Mouse (Mus musculus): ENCODE data around the gene Naaladl2. TPM values are rescaled to one million over a fixed set of nuclear protein-coding genes. Genes with fewer than 3 reads are reported as not detected.
A peak's percentile ranks its signal among the peaks of the same experiment; 100 is the strongest.

Naaladl2 gene
- 2.4 and 2.9 TPM in 2 replicates for polyA plus RNA-seq (2015; fragmentation: Nextera tagmentation; extraction: Ambion mirVana)

DNA sequence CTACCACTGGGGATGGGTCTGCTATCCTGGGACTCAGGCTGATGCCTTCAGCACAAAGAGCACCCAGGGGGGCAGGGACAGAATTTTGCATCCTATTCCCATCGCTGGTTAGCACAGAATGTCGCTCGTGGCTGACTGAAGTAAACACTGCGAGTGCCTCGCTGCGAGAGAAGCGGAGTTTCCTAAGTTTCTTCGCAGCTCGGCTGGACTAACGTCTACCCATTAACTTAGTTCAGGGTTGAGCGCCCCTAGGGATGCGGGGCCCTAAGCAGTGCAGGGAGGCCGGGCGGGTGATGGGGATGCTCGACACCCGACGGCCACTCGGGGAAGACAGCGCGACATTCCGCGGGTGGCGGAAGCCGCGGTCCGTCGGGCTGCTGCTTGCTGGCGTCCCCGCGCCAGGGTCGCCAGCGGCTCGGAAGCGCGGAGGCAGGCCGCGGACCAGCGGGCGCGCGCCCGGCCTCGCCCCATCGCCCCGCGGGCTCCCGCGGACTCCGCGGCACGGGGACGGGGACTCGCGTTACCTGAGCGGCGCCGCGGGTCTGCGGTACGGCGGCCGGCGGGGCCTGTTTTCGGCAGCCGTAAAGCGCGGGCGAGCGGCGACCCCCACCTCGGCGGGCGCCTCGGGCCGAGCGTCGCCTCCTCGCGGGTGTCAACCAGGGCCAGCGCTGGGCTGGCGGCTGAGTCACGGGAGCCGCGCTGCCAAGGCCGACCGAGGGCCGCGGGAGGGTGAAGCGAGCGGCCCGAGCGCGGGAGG lies at the start of gene Naaladl2:
Gene Naaladl2, minus strand, starts transcription at position 707 of the 757 bp plus-strand sequence.
- under 1% methylated on average over 93 of the region's 93 CpGs for WGBS
- H3K4me1 ChIP-seq, result peaks cover 6% of the 10 kb centered on the region; the same call in 1 of the 2 replicates
- ATAC-seq (ENCODE audit: extremely low read depth, insufficient number of reproducible peaks, low FRiP score, low TSS enrichment), result no peak; the same call in 1 of the 2 replicates
- peak within 1 kb of the TSS; percentile 72 for H3K27ac ChIP-seq (replicated peaks)
- no peaks in the 10 kb centered on the region; the same call in 1 of the 2 replicates for H3K27me3 ChIP-seq (replicated peaks)
- peak within 1 kb of the TSS; percentile 80 for H3K4me3 ChIP-seq
- H3K36me3 ChIP-seq, result no peaks in the 10 kb centered on the region
- H3K4me2 ChIP-seq, result peak within 1 kb of the TSS; percentile 72
- peak within 1 kb of the TSS; percentile 85 for H3K9ac ChIP-seq
- no peaks in the 10 kb centered on the region for H3K9me3 ChIP-seq

DNA sequence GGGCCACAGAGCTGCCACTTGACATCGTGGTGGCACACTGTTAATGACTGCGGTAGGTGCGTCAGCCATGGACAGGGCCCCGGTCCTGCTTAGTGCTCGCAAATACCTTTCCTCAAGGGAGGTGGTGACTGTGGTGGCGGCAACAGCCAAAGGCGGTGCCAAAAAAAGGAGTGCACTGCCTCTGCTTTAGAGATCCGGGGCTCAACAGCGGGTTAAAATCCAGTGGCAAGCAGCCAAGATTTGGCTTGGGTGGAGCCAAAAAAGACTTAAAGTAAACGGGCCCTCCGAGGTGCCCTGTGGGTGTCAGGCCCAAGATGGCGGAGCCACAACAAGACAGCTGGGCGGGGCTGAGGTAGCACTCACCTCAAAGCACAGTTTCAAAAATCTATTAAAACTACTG lies 7.7 kb upstream of the Naaladl2 start:
- no peak overlapping the region for H3K4me3 ChIP-seq
- no peaks in the 10 kb centered on the region for H3K4me1 ChIP-seq
- no peaks in the 10 kb centered on the region for H3K27me3 ChIP-seq (replicated peaks)
- 88% methylated on average over 13 of the region's 13 CpGs for WGBS
- peaks cover 35% of the 10 kb centered on the region for H3K9me3 ChIP-seq
- no peak for ATAC-seq (ENCODE audit: extremely low read depth, insufficient number of reproducible peaks, low FRiP score, low TSS enrichment)
- H3K4me2 ChIP-seq, result no peak overlapping the region
- H3K9ac ChIP-seq, result no peak overlapping the region
- no peak overlapping the region for H3K27ac ChIP-seq (replicated peaks)
- no peaks in the 10 kb centered on the region for H3K36me3 ChIP-seq

DNA sequence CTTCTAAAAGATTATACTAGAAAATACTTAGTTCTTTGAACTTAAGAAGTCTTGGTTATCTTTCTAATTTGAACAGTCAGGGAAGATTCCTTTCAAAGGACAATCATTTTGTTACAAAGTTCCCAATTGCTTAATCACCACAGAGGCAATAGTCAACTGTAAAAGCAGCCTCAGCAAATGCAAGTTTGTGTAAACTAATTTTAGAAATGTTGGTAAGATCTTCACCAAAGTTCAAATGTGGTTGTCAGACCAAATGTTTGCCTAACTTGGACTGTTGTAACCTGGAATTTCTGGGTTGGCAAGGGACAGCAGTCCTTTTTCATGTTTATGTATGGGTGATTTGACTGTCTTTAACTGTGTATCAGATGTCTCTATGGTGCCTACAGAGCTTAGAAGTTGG lies 3.2 kb upstream of the Naaladl2 start:
- H3K9me3 ChIP-seq, result peaks cover 17% of the 10 kb centered on the region
- H3K9ac ChIP-seq, result no peak overlapping the region
- no peak overlapping the region for H3K4me2 ChIP-seq
- H3K4me3 ChIP-seq, result no peak overlapping the region
- no peak overlapping the region for H3K27ac ChIP-seq (replicated peaks)
- peaks cover 6% of the 10 kb centered on the region; the same call in 1 of the 2 replicates for H3K4me1 ChIP-seq
- no peaks in the 10 kb centered on the region for H3K36me3 ChIP-seq
- ATAC-seq (ENCODE audit: extremely low read depth, insufficient number of reproducible peaks, low FRiP score, low TSS enrichment), result no peak
- no peaks in the 10 kb centered on the region; the same call in 1 of the 2 replicates for H3K27me3 ChIP-seq (replicated peaks)

DNA sequence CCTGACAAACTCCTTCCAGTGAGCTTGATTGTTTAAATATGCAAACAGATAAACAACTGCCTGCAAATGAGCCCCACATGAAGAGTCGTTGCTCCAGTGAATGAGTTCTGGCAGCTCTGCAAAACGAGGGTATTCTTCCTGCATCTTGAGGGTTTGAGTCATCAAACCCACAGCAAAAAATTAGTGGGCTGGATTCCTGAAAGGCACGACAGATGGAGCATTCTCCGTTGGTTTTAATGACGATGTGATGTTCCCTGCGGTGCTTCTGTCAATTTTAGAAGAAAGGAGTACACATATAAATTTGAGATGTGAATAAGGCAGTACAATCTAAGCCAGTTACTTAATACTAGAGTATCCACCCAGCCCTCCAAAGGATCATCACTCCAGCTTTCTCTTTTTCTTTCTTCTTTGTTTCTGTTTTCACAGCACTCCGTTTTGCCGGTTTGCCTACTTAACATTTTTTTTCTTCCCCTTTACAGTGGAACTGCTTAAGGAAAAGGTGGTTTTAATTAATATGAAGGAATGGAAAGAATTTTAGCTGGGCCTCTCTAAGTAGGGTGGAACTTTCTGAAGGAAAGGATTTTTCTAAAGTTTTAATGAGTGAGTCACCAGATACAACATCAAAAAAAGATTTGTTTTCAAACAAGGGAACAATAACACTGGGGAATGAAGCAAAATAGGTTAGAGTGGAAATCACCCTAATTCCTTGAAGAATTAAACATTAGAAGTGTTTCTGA lies 1.1 kb upstream of the Naaladl2 start:
- Histone ChIP-seq H3K9me3 (peaks cover 10% of the 10 kb centered on the region), H3K27me3 (replicated peaks) (no peaks in the 10 kb centered on the region; the same call in 1 of the 2 replicates), H3K27ac (replicated peaks) (no peak overlapping the region), H3K4me2 (peak overlapping the region; percentile 72), H3K4me3 (no peak overlapping the region), H3K36me3 (no peaks in the 10 kb centered on the region), H3K4me1 (peaks cover 6% of the 10 kb centered on the region; the same call in 1 of the 2 replicates), H3K9ac (no peak overlapping the region)
- ATAC-seq (ENCODE audit: extremely low read depth, insufficient number of reproducible peaks, low FRiP score, low TSS enrichment), result no peak
- WGBS, result 28% methylated on average over 8 of the region's 8 CpGs

DNA sequence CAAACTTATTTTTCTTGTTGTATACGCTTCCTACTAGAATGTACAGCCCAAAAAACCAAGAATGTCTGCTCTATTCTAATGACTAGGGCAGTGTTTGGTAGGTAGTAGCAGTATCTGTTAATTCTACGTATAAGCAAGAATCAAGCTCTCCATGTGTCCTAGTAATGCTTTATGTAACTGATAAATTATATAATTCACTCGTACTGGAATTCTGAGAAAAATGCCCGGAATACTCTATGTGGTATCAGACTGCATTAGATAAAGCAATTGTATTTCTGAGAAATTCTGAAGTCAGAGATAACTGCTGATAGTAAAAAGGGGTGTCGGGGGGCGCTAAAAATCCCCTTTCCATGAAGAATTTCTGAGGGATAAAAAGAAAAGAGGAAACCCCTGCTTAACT lies 950 bp downstream of the Naaladl2 start:
- Histone ChIP-seq H3K27ac (replicated peaks) (0 out of 2 replicates have a peak overlapping the region, but pooled peaks have one; percentile 72), H3K9ac (peak overlapping the region; percentile 85)
- 42% methylated on average over 6 of the region's 6 CpGs for WGBS

DNA sequence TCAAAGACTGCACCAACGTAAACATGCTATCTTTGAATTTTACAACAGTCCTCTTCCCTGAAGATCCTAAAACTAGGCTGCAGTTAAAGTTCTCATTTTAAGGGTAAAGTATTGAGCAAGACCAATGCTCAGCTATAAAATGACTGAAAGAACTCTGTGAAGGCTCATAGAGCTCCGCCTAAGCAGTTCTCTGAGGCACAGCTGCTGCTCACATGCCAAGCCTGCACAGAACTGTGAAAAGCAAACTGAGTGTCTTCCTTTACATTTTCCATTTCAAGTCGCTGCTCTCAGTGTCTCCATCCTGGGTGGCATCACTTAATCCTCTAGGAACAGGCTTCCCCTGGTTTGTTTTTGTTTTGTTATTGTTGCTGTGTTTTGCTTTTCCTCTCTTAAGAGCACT lies 12.2 kb downstream of the Naaladl2 start:
- Histone ChIP-seq H3K9me3 (no peaks in the 10 kb centered on the region), H3K36me3 (no peaks in the 10 kb centered on the region), H3K9ac (no peak overlapping the region), H3K4me3 (no peak overlapping the region), H3K4me1 (no peaks in the 10 kb centered on the region), H3K27me3 (replicated peaks) (no peaks in the 10 kb centered on the region), H3K4me2 (no peak overlapping the region), H3K27ac (replicated peaks) (no peak overlapping the region)
- no peak for ATAC-seq (ENCODE audit: extremely low read depth, insufficient number of reproducible peaks, low FRiP score, low TSS enrichment)
- WGBS, result 45% methylated on average over 3 of the region's 3 CpGs

More for the DNA sequence above, 950 bp downstream of the Naaladl2 start:
- Histone ChIP-seq H3K4me2 (peak overlapping the region; percentile 72), H3K36me3 (no peaks in the 10 kb centered on the region), H3K4me3 (peak overlapping the region; percentile 80), H3K9me3 (no peaks in the 10 kb centered on the region), H3K4me1 (peaks cover 6% of the 10 kb centered on the region; the same call in 1 of the 2 replicates), H3K27me3 (replicated peaks) (no peaks in the 10 kb centered on the region; the same call in 1 of the 2 replicates)
- no peak for ATAC-seq (ENCODE audit: extremely low read depth, insufficient number of reproducible peaks, low FRiP score, low TSS enrichment)

DNA sequence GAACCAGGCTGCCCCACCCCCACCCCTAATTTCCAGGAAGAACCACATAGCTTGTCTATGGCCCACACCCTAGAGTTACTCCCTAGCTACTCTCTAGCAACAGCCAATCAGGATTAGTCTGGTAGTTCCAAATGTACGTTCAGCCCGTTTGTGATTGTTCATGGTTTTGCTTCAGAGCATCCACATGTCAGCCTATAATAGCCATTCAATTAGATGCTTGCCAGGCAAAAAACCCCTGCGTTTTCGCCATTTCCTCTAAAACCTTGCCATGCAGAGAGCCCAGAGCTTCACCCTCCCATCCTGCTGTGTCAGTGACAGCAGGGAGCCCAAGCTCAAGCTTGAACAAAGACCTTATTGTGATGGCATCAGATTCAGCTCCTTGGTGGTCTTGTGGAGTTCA lies 16.2 kb downstream of the Naaladl2 start:
- H3K4me3 ChIP-seq, result no peak overlapping the region
- no peaks in the 10 kb centered on the region for H3K9me3 ChIP-seq
- H3K27ac ChIP-seq (replicated peaks), result no peak overlapping the region
- no peaks in the 10 kb centered on the region for H3K36me3 ChIP-seq
- H3K9ac ChIP-seq, result no peak overlapping the region
- no peaks in the 10 kb centered on the region for H3K27me3 ChIP-seq (replicated peaks)
- H3K4me1 ChIP-seq, result peaks cover 9% of the 10 kb centered on the region
- 53% methylated on average over 4 of the region's 4 CpGs for WGBS
- H3K4me2 ChIP-seq, result no peak overlapping the region
- no peak for ATAC-seq (ENCODE audit: extremely low read depth, insufficient number of reproducible peaks, low FRiP score, low TSS enrichment)

DNA sequence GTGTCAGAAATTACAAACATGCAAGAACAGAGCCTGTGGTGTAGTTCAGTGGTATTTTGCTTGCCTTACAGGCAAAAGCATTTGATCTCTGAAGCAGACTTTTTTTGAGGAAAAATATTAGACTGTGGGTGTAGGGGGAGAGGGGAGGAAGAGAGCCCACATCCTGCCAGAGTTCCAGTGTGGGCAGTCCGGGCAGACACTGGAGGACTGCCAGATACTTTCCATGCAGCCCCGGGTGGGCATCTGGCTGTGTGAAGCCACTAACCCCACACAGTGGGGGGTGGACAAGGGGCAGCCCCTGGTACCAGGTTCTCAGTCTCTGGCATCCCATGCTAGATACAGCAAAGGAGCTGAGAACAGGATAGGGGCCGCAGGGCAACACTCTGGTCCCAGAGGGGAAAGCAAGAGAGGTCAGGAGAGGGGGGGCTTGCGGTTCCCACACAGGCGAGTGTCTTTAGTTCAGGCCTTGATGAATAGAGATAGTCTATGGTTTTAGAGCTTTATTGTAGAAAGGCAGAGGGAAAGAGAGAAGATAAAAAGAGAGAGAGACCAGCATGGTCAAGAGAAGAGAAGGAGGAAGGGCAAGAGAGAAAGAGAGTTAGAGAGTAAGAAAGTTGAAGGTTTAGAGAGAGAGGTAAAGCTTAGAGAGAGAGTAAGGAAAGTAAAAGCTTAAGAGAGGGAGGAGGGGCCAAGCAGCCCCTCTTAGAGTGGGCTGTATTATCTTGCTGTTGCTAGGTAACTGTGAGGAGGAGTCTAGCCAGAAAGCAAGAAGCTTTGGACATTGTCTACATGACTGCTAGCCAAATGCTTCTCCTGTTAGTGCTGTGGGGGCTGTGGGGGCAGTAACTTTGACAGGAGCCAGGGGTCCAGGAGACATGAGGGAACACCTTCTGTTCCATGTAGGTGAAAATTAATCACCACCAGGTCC lies 18.9 kb downstream of the Naaladl2 start:
- Histone ChIP-seq H3K4me2 (no peak overlapping the region), H3K9ac (no peak overlapping the region), H3K27me3 (replicated peaks) (no peaks in the 10 kb centered on the region), H3K4me1 (peaks cover 9% of the 10 kb centered on the region), H3K27ac (replicated peaks) (no peak overlapping the region), H3K36me3 (no peaks in the 10 kb centered on the region), H3K9me3 (no peaks in the 10 kb centered on the region), H3K4me3 (no peak overlapping the region)
- ATAC-seq (ENCODE audit: extremely low read depth, insufficient number of reproducible peaks, low FRiP score, low TSS enrichment), result no peak
- 40% methylated on average over 5 of the region's 5 CpGs for WGBS

DNA sequence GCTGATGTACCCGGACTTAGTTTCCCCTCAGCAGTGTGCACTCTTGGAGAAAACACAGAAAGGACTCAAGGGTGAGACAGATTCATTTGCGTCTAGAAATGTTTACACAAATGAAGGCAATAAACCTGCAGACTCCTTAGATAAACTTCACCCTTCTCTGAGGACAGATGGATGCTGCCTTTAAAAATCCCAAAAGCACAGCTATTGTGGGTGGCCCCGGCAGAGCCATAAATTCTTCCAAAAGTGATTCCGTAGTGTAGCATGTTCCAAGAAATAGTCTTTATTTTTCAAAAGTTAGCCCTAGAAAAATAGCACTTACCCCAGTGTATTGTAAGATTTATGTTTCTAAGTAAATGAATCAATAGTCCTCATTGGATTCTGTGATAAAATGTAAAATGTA lies 31.0 kb downstream of the Naaladl2 start:
- no peak overlapping the region for H3K9ac ChIP-seq
- peaks cover 14% of the 10 kb centered on the region for H3K4me1 ChIP-seq
- no peak overlapping the region for H3K4me3 ChIP-seq
- H3K36me3 ChIP-seq, result no peaks in the 10 kb centered on the region
- H3K27ac ChIP-seq (replicated peaks), result no peak overlapping the region
- H3K27me3 ChIP-seq (replicated peaks), result no peaks in the 10 kb centered on the region
- 76% methylated on average over 4 of the region's 4 CpGs for WGBS
- H3K4me2 ChIP-seq, result no peak overlapping the region
- ATAC-seq (ENCODE audit: extremely low read depth, insufficient number of reproducible peaks, low FRiP score, low TSS enrichment), result no peak
- no peaks in the 10 kb centered on the region for H3K9me3 ChIP-seq

DNA sequence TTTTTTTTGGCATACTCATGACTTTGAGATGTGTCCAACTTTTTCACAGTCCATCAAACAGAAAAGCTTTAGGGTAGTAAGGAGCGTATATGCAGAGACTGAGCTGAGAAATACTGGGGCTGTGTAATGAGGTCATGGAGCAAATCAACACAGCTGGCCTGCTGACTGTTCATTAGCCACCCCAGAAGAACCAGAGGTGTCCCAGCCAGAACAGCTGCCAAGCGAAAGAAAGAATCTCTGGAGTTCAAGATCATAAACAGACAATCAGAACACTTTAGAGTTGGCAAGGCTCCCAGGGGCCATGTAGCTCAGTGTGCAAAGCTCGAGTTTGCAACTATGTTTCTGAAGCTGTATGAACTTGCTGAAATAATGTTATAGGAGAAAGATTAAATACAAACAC lies 35.1 kb downstream of the Naaladl2 start:
- Histone ChIP-seq H3K9ac (no peak overlapping the region), H3K27me3 (replicated peaks) (no peaks in the 10 kb centered on the region), H3K9me3 (no peaks in the 10 kb centered on the region), H3K4me2 (no peak overlapping the region), H3K4me3 (no peak overlapping the region), H3K36me3 (no peaks in the 10 kb centered on the region), H3K4me1 (peaks cover 14% of the 10 kb centered on the region), H3K27ac (replicated peaks) (no peak overlapping the region)
- 20% methylated on average over 3 of the region's 3 CpGs for WGBS
- peak; percentile 51; the same call in 1 of the 2 replicates for ATAC-seq (ENCODE audit: extremely low read depth, insufficient number of reproducible peaks, low FRiP score, low TSS enrichment)

DNA sequence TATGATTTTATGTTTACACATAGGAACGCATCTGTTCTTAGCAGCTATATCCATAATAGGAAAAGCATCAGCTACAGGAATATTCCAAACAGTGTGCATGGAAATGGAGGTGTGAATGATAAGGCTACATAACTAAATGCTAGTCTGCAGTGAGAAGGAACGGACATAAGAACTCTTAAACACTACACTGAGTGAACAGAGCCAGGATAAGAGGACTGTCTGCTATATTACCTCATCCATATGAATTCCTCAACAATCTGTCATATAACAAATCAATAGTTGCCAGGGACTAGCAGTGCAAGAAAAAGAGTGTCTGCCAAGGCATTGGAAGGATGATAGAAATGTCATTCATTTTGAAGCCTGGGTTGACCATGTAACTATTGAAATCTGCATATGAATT lies 51.1 kb downstream of the Naaladl2 start:
- Histone ChIP-seq H3K27me3 (replicated peaks) (no peaks in the 10 kb centered on the region), H3K27ac (replicated peaks) (no peak overlapping the region), H3K4me3 (no peak overlapping the region), H3K9ac (no peak overlapping the region), H3K36me3 (no peaks in the 10 kb centered on the region), H3K4me2 (no peak overlapping the region), H3K9me3 (no peaks in the 10 kb centered on the region), H3K4me1 (no peaks in the 10 kb centered on the region)
- ATAC-seq (ENCODE audit: extremely low read depth, insufficient number of reproducible peaks, low FRiP score, low TSS enrichment), result no peak
- WGBS, result 55% methylated on average over 2 of the region's 2 CpGs
